Comparison of ENCODE assay signal across 26 mouse cellular contexts in genomic region chr3:23706748-23707147, GRCm38 (mm10).
"Had no signal": no experiment of that assay in that cellular context is flagged by ENCODE, and none has a peak within 500 bp of the region (broad histone marks: within the 10 kb centered on the region; RNA-seq: fewer than 3 reads in every experiment).

No protein-coding gene starts in this region.

- H3K9ac ChIP-seq: embryonic facial prominence, embryonic 12.5 days; embryonic facial prominence, embryonic 13.5 days; embryonic facial prominence, embryonic 15.5 days; forebrain, embryonic 12.5 days; forebrain, embryonic 13.5 days; forebrain, postnatal 0 days had no signal

- H3K4me1 ChIP-seq: embryonic facial prominence, embryonic 10.5 days; embryonic facial prominence, embryonic 12.5 days; embryonic facial prominence, embryonic 13.5 days; embryonic facial prominence, embryonic 15.5 days; forebrain, embryonic 10.5 days; forebrain, embryonic 12.5 days; forebrain, embryonic 13.5 days had no signal

- H3K36me3 ChIP-seq: embryonic facial prominence, embryonic 10.5 days; embryonic facial prominence, embryonic 12.5 days; embryonic facial prominence, embryonic 13.5 days; embryonic facial prominence, embryonic 15.5 days; forebrain, embryonic 10.5 days; forebrain, embryonic 12.5 days had no signal

- H3K4me2 ChIP-seq: embryonic facial prominence, embryonic 12.5 days; embryonic facial prominence, embryonic 13.5 days; embryonic facial prominence, embryonic 15.5 days; forebrain, embryonic 12.5 days; forebrain, embryonic 13.5 days had no signal

- H3K27me3 ChIP-seq: embryonic facial prominence, embryonic 12.5 days; embryonic facial prominence, embryonic 13.5 days; embryonic facial prominence, embryonic 15.5 days; forebrain, embryonic 12.5 days; forebrain, embryonic 13.5 days had no signal

- H3K9me3 ChIP-seq: embryonic facial prominence, embryonic 10.5 days; embryonic facial prominence, embryonic 12.5 days; embryonic facial prominence, embryonic 13.5 days; embryonic facial prominence, embryonic 15.5 days; forebrain, embryonic 10.5 days; forebrain, embryonic 12.5 days; forebrain, embryonic 13.5 days had no signal

- H3K27ac ChIP-seq: embryonic facial prominence, embryonic 10.5 days; embryonic facial prominence, embryonic 12.5 days; embryonic facial prominence, embryonic 13.5 days; embryonic facial prominence, embryonic 15.5 days; forebrain, embryonic 10.5 days; forebrain, embryonic 12.5 days; forebrain, embryonic 13.5 days; gastrocnemius, adult 2 months; heart, adult 2 months had no signal

- DNase-seq: cerebellum, adult 9-10 months; cerebellum, adult 9-11 months; cerebellum, postnatal 10 days; cerebellum, postnatal 14 days; cerebellum, postnatal 25 days; cerebellum, postnatal 36 days; embryo, embryonic 11 days; forebrain, postnatal 0 days; gastrocnemius, adult 2 months; gastrocnemius, postnatal 10 days; gastrocnemius, postnatal 14 days; gastrocnemius, postnatal 25 days; gastrocnemius, postnatal 36 days; heart, adult 11 months; heart, adult 18-20 months; heart, adult 2 months had no signal

- ATAC-seq: forebrain, embryonic 13.5 days; forebrain, embryonic 14.5 days; forebrain, embryonic 16.5 days; forebrain, postnatal 0 days had no signal

- H3K4me3 ChIP-seq: embryonic facial prominence, embryonic 10.5 days; embryonic facial prominence, embryonic 12.5 days; embryonic facial prominence, embryonic 13.5 days; embryonic facial prominence, embryonic 15.5 days; erythroblast, embryonic 14.5 days; forebrain, embryonic 10.5 days; forebrain, embryonic 12.5 days; forebrain, embryonic 13.5 days; gastrocnemius, adult 2 months; heart, adult 2 months had no signal
